Mouse (Mus musculus) heart, adult 10 weeks (tissue): ENCODE measurements around the gene Cfb. TPM values are rescaled to one million over a fixed set of nuclear protein-coding genes. Genes with fewer than 3 reads are reported as not detected.

ENCODE experiments used
- polyA plus RNA-seq: library from polyadenylated mRNA; stranded (reverse); fragments of 350-450 nt; fragmentation: Illumina TruSeq; extraction: RNeasy Lipid Tissue Mini Kit (QIAGEN cat#74804); gene quantifications from one replicate; pipeline ENCODE4 v1.2.3, GENCODE M21; 2014; ENCODE audit warnings: low read depth, low replicate concordance

The Cfb gene
- 3.5 TPM for polyA plus RNA-seq

DNA sequence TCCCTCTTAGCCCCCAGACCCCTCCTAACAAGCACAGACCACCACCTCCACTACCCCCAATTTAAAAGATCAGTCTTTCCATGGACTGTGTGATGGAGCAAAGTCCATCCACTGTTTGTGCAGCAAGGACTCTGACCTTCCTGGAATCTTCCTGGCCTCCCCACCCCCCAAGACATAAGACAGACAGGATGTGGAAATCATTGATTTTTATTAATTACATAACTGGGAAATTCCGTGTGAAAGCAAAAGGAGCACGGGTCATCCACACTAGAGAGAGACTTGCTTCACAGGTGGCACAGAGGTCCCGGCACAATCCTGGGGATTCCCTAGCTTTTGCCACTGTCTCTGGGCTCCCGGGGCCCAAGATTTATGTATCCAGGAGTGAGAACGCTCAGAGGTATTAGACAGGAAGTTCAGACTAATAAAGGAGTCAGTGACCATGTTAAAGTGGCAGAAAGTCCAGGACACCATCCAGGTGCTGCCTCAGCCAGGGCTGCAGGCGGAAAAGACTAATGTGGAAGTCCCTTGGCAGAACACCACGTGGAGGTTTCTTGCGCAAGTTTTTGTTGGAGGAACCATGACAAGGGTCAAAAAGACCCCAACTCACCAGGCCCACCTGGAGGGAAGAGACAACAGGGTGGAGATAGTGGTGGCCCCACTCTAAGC, at the start of gene Cfb:
Gene Cfb (minus strand): TSS at position 103 of the 666 bp plus-strand sequence.

DNA sequence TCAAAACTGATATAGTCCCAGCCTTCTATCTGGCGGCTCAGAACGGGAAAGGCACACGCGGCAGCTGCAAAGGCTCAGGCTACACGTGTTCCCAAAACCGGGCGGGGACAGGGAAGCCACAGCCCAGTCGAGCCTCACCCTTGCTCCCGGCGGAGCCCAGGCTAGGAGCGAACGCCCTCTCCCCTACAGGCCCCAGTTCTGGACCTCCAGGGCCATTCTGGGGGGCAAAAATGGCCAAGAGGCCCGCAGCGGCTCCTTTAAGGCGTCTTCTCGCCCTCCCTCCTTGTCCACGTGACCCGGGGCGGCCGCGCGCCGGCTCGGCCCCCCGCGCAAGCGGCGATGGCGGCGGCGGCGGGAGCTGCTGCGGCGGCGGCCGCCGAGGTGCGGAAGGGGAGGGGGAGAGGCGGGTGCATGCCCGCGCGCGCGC, 35.9 kb upstream of the Cfb start, which contains the start of the genes C2 and Ehmt2:
Gene C2 (minus strand): TSS at position 106 of the 427 bp plus-strand sequence.
Gene Ehmt2 (plus strand): TSS at position 310 of the 427 bp plus-strand sequence.

DNA sequence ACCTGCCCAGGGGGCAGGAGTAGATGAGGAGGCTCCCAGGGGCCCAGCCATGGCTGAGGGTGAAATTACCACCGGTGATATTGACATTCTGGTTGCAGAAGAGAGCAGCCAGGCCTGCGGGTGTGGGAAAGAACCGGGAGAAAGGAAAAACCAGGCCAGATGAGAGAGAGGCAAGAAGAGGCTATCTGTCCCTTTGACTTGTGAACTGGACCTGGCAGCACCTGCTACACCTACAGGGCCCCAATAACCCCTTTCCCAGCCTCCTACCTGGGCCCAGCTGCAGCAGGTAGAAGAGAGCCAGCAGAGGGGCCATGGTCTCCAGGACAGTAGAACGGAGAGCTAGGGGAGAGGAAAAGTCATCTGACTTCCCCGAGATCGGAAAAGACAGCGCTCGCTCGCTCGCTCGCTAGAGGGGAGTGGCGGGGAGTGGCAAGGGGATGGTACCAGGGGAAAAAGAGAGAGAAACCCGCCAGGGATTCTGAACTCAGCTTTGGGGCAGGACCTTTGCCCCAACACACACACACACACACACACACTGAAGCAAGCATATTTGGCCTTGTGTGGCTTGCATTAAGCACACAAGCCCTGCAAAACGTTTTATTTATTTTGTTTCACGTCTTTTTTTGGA, 19.5 kb upstream of the Cfb start, which contains the start of gene Gm20547:
Gene Gm20547 (minus strand): TSS at position 360 of the 628 bp plus-strand sequence.

DNA sequence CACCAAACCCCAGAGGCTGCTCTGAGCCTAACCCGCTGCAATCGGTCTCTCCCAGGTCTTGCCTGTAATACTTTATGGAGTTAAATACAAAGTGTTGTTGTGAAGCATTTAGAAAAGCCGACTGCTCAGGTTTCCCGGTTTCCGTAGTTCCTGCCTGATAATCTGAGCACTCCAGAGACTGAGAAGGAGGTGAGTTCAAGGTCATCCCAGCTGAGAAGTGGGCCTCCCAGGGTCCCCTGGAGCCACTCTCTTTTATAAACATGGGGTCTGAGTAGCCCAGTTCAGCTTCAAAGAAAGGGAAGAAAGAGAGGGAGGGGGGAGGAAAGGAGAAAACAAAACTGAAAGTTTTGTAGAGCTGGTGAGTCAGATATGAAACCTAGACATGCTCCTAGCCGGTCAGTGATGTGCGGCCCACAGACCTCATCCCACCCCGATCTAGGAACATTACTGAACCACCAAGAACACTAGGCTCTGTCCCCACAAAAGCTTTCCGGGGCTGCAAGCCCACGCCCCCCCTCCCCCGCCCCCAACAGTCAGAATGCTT, 17.1 kb upstream of the Cfb start, which contains the start of gene Zbtb12:
Gene Zbtb12 (plus strand): TSS at position 148 of the 544 bp plus-strand sequence.

DNA sequence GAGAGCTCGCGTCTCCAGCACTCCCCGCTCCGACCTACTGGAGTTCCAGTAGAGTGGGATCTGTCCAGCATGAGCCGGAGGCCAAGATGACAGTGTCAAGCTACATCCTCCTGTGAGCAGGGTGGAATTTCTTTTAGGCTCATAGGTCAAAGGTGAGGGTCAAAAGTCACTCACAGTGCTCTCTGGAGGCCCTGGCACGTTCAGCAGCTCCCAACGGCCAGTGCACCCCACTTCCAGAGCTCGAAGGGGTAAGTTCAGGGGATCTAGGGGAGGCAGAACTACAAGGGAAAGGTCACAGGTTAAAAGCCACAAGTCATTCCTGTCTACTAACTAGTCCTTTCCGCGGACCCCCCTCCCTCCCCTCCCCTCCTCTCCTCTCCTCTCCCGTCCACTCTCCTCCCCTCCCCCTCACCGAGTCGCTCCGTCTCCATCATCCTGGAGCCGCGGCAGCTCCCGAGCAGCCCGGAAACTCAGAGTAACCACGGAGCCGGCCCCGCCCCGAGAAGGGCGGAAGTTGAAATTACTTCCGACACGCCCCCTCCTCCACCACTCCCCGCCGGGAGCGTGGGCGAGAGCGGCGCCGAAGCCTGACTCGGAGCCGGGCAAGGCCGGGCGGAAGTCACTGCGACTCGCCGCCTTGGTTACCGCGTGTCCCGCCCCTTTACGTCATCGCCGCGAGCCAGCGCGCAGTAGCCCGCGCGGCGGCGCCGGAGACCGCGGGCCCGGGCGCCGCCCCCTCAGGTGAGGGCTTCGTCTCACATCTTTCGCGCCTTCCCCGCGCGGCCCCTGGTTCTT, 12.4 kb downstream of the Cfb start, which contains the start of the genes Skiv2l and Nelfe:
Gene Skiv2l (minus strand): TSS at position 489 of the 795 bp plus-strand sequence.
Gene Nelfe (plus strand): TSS at position 670 of the 795 bp plus-strand sequence.

DNA sequence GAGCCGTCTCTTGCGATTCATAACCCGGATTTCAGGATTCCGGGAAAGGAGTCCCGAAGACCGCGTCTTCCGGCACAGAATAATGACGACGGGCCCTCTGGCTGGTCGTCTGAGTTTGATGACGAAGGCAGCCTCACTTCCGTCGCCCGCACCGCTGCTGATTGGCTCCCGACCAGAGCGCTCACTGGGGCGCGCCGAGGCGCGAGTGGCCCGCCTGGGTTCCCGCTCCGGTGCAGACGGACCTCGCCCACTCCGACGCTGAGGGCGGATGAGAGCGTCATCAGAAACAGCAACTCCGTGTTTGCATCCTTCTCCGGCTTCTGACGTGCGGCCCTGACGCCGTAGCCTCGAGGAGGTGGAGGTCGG, 25.5 kb downstream of the Cfb start, which contains the start of the genes Stk19 and Dxo:
Gene Stk19 (minus strand): TSS at position 90 of the 366 bp plus-strand sequence.
Gene Dxo (plus strand): TSS at position 164 of the 366 bp plus-strand sequence.

Other genes with a start within 250 kb of the Cfb start
- gene Egfl8, start 246.5 kb downstream of the Cfb start, polyA plus RNA-seq: 0.84 TPM
- gene Ppt2, start 234.0 kb downstream of the Cfb start, polyA plus RNA-seq: 56.2 TPM
- 4.3 TPM for gene Prrt1, start 233.0 kb downstream of the Cfb start, polyA plus RNA-seq
- 5.5 TPM for gene Fkbpl, start 217.8 kb downstream of the Cfb start, polyA plus RNA-seq
- gene Atf6b, start 215.4 kb downstream of the Cfb start, polyA plus RNA-seq: 19.6 TPM
- 19.1 TPM for gene Tnxb, start 192.0 kb downstream of the Cfb start, polyA plus RNA-seq
- 19.0 TPM for gene C4b, start 118.6 kb downstream of the Cfb start, polyA plus RNA-seq
- gene Cyp21a1, start 58.0 kb downstream of the Cfb start, polyA plus RNA-seq: not detected
- gene Stk19, start 25.6 kb downstream of the Cfb start, polyA plus RNA-seq: 15.7 TPM
- 18.6 TPM for gene Dxo, start 25.5 kb downstream of the Cfb start, polyA plus RNA-seq
- gene Skiv2l, start 12.3 kb downstream of the Cfb start, polyA plus RNA-seq: 20.6 TPM
- gene Nelfe, start 12.1 kb downstream of the Cfb start, polyA plus RNA-seq: 20.1 TPM
- gene Zbtb12, start 17.0 kb upstream of the Cfb start, polyA plus RNA-seq: 11.8 TPM
- not detected for gene Gm20547, start 19.5 kb upstream of the Cfb start, polyA plus RNA-seq
- gene C2, start 35.7 kb upstream of the Cfb start, polyA plus RNA-seq: 5.3 TPM
- 40.6 TPM for gene Ehmt2, start 36.0 kb upstream of the Cfb start, polyA plus RNA-seq
- gene Slc44a4, start 51.9 kb upstream of the Cfb start, polyA plus RNA-seq: not detected
- gene Neu1, start 68.7 kb upstream of the Cfb start, polyA plus RNA-seq: 18.6 TPM
- gene Hspa1b, start 96.7 kb upstream of the Cfb start, polyA plus RNA-seq: 7.8 TPM
- gene Gm20481, start 107.4 kb upstream of the Cfb start, polyA plus RNA-seq: not detected
- 10.2 TPM for gene Hspa1a, start 109.6 kb upstream of the Cfb start, polyA plus RNA-seq
- gene Hspa1l, start 110.2 kb upstream of the Cfb start, polyA plus RNA-seq: 9.2 TPM
- 17.0 TPM for gene Lsm2, start 119.3 kb upstream of the Cfb start, polyA plus RNA-seq
- 20.7 TPM for gene Vars, start 138.5 kb upstream of the Cfb start, polyA plus RNA-seq
- gene Vwa7, start 154.1 kb upstream of the Cfb start, polyA plus RNA-seq: 6.5 TPM
- gene Sapcd1, start 165.5 kb upstream of the Cfb start, polyA plus RNA-seq: 0.58 TPM
- 0.55 TPM for gene Msh5, start 184.2 kb upstream of the Cfb start, polyA plus RNA-seq
- 50.4 TPM for gene Clic1, start 187.4 kb upstream of the Cfb start, polyA plus RNA-seq
- gene Ddah2, start 196.5 kb upstream of the Cfb start, polyA plus RNA-seq: 33.4 TPM
- gene Ly6g6c, start 202.9 kb upstream of the Cfb start, polyA plus RNA-seq: not detected
- gene Mpig6b, start 203.7 kb upstream of the Cfb start, polyA plus RNA-seq: not detected
- gene Ly6g6e, start 214.4 kb upstream of the Cfb start, polyA plus RNA-seq: not detected
- gene Ly6g6d, start 215.5 kb upstream of the Cfb start, polyA plus RNA-seq: not detected
- gene Ly6g6f, start 223.1 kb upstream of the Cfb start, polyA plus RNA-seq: not detected
- 72.3 TPM for gene Abhd16a, start 226.7 kb upstream of the Cfb start, polyA plus RNA-seq
- gene Ly6g5c, start 245.8 kb upstream of the Cfb start, polyA plus RNA-seq: not detected